In the genomic region with DNA sequence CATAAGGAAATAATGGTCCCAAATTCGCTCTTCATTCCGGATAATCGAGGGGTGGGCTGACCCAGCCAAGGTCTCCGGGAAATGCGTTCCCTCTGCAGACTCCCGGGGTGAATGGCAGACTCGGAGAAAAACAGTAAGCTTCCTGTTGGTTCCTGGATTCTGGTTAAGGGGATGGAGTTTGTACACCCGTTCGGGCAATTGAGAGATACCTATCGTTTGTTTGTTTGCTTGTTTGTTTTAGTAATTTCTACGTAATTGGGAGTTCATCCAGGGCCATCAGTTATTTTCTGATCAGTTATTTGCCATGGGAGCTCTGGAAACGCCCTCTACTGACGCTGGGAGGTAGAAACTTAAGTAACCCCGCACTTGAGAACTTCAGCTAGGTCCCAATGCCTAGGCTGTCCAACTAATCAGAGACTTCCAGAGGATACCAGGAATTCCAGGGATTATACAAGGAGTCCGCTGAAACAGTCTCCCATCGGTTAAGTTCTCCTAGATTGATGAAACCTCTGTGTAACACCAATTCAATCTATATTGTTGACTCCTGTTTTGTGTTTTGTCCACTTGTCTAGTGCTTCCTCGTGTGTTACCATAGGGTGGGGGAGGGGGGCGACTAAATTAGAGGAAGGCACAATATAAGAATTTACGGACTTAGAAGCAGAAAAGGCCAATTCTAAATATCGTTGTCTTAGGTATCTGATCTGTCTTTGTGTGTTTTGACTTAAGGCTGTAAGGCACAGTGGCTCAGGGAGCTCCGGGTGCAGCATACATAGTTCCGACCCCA, we compare ENCODE assay signal across 8 mouse cellular contexts. TPM values are rescaled to one million over a fixed set of nuclear protein-coding genes. Genes with fewer than 3 reads are reported as not detected.
DNase-seq lines count a peak whose midpoint lies in the region; ATAC-seq and TF ChIP-seq lines count a peak whose summit lies in the region.

No protein-coding gene starts in this region.

- TF ChIP-seq CTCF in midbrain, postnatal 0 days (IDR thresholded peaks at IDR 0.05), result peak; percentile 58

- peak overlapping the region; percentile 71 for H3K4me3 ChIP-seq in heart, embryonic 10.5 days
- peak overlapping the region; percentile 66 for H3K4me3 ChIP-seq in kidney, embryonic 14.5 days (ENCODE audit: low read length)
- H3K4me3 ChIP-seq in midbrain, postnatal 0 days (ENCODE audit: low read depth, low read length), result peak overlapping the region; percentile 60

- 19% methylated on average over 22 of the region's 22 CpGs for WGBS in heart, embryonic 10.5 days
- WGBS in kidney, embryonic 14.5 days, result 20% methylated on average over 22 of the region's 22 CpGs
- WGBS in midbrain, postnatal 0 days, result 20% methylated on average over 22 of the region's 22 CpGs

- peak; percentile 34 to 67 for DNase-seq in urinary bladder, adult 18-20 months (ENCODE audit: low spot score in 2 of 2)
- DNase-seq in urinary bladder, postnatal 10 days (ENCODE audit: low spot score), result no peak
- peak; percentile 61 for DNase-seq in embryo, embryonic 9.5 days (ENCODE audit: extremely low spot score)
- DNase-seq in heart, embryonic 10.5 days (ENCODE audit: low spot score), result no peak
- peak; percentile 35 for DNase-seq in liver
- peak; percentile 40 for DNase-seq in midbrain, postnatal 0 days (ENCODE audit: low spot score)
- DNase-seq in spleen, postnatal 36 days (ENCODE audit: low spot score in 2 of 2), result peak; percentile 68 to 73

- H3K36me3 ChIP-seq in heart, embryonic 10.5 days, result peaks cover 4% of the 10 kb centered on the region; the same call in 1 of the 2 replicates
- H3K36me3 ChIP-seq in kidney, embryonic 14.5 days (ENCODE audit: control insufficient read depth, insufficient read depth, low read length), result no peaks in the 10 kb centered on the region
- no peaks in the 10 kb centered on the region for H3K36me3 ChIP-seq in midbrain, postnatal 0 days (ENCODE audit: insufficient read depth, low read length)

- H3K27ac ChIP-seq in heart, embryonic 10.5 days, result peak overlapping the region; percentile 83; the same call in 1 of the 2 replicates
- H3K27ac ChIP-seq in kidney, embryonic 14.5 days (ENCODE audit: low read depth, low read length), result no peak overlapping the region
- H3K27ac ChIP-seq in midbrain, postnatal 0 days (ENCODE audit: low read depth, low read length), result no peak overlapping the region

- peak overlapping the region; percentile 50 for H3K9ac ChIP-seq in kidney, embryonic 14.5 days (ENCODE audit: low read depth, low read length)
- no peak overlapping the region; the same call in 1 of the 2 replicates for H3K9ac ChIP-seq in midbrain, postnatal 0 days (replicated peaks; ENCODE audit: low read length, poor library complexity, severe bottlenecking)

- H3K9me3 ChIP-seq in heart, embryonic 10.5 days, result 0 out of 2 replicates have a peak, but pooled peaks cover 3% of the 10 kb centered on the region
- H3K9me3 ChIP-seq in kidney, embryonic 14.5 days (ENCODE audit: control insufficient read depth, low read length), result no peaks in the 10 kb centered on the region
- no peaks in the 10 kb centered on the region; the same call in 1 of the 2 replicates for H3K9me3 ChIP-seq in midbrain, postnatal 0 days (ENCODE audit: low read length)

- H3K4me1 ChIP-seq in heart, embryonic 10.5 days, result no peaks in the 10 kb centered on the region
- no peaks in the 10 kb centered on the region for H3K4me1 ChIP-seq in kidney, embryonic 14.5 days (ENCODE audit: control insufficient read depth, insufficient read depth, low read length)
- no peaks in the 10 kb centered on the region for H3K4me1 ChIP-seq in midbrain, postnatal 0 days (ENCODE audit: insufficient read depth, low read length)

- no peaks in the 10 kb centered on the region for H3K27me3 ChIP-seq in heart, embryonic 10.5 days (ENCODE audit: insufficient read depth, poor library complexity, severe bottlenecking)
- H3K27me3 ChIP-seq in kidney, embryonic 14.5 days (ENCODE audit: control insufficient read depth, insufficient read depth, low read length), result no peaks in the 10 kb centered on the region
- H3K27me3 ChIP-seq in midbrain, postnatal 0 days (ENCODE audit: insufficient read depth, low read length), result no peaks in the 10 kb centered on the region

- peak overlapping the region; percentile 73 for H3K4me2 ChIP-seq in kidney, embryonic 14.5 days (replicated peaks; ENCODE audit: low read depth, low read length)
- H3K4me2 ChIP-seq in midbrain, postnatal 0 days (ENCODE audit: low read depth, low read length, poor library complexity, severe bottlenecking), result peak overlapping the region; percentile 82

- ATAC-seq in kidney, embryonic 14.5 days (ENCODE audit: low FRiP score, low TSS enrichment), result peak; percentile 36; the same call in 1 of the 2 replicates
- peak; percentile 15; the same call in 1 of the 2 replicates for ATAC-seq in midbrain, postnatal 0 days (ENCODE audit: low FRiP score)

RNA-seq across cellular contexts. Expression of gene AW146154, which starts 0.7 kb away (rescaled TPM):
- 7.5 and 8.2 TPM in 2 replicates for polyA plus RNA-seq in heart, embryonic 10.5 days (2016; fragmentation: Nextera tagmentation; extraction: Ambion mirVana)
- 9.2 and 11.5 TPM in 2 replicates for polyA plus RNA-seq in kidney, embryonic 14.5 days (2014; fragmentation: Nextera tagmentation; extraction: Ambion mirVana)
- 4.6 and 4.7 TPM in 2 replicates for total RNA-seq in midbrain, postnatal 0 days (2014; rRNA removed)
- polyA plus RNA-seq in midbrain, postnatal 0 days (2015; fragmentation: Nextera tagmentation; extraction: Ambion mirVana), result 3.7 and 4.4 TPM in 2 replicates

RNA-seq across cellular contexts. Expression of gene Gm20449, which starts 1.1 kb away (rescaled TPM):
- polyA plus RNA-seq in heart, embryonic 10.5 days (2016; fragmentation: Nextera tagmentation; extraction: Ambion mirVana), result 0.06 TPM in 1 of 2 replicates, not detected in the other
- polyA plus RNA-seq in kidney, embryonic 14.5 days (2014; fragmentation: Nextera tagmentation; extraction: Ambion mirVana), result 0.13 TPM in 1 of 2 replicates, not detected in the other
- total RNA-seq in midbrain, postnatal 0 days (2014; rRNA removed), result 0.05 and 0.14 TPM in 2 replicates
- polyA plus RNA-seq in midbrain, postnatal 0 days (2015; fragmentation: Nextera tagmentation; extraction: Ambion mirVana), result 0.06 and 0.07 TPM in 2 replicates

RNA-seq across cellular contexts. Expression of gene Vmn2r57, which starts 51.8 kb away (rescaled TPM):
- 0.17 and 0.20 TPM in 2 replicates for polyA plus RNA-seq in heart, embryonic 10.5 days (2016; fragmentation: Nextera tagmentation; extraction: Ambion mirVana)
- 0.24 and 0.38 TPM in 2 replicates for polyA plus RNA-seq in kidney, embryonic 14.5 days (2014; fragmentation: Nextera tagmentation; extraction: Ambion mirVana)
- total RNA-seq in midbrain, postnatal 0 days (2014; rRNA removed), result 0.19 and 0.38 TPM in 2 replicates
- polyA plus RNA-seq in midbrain, postnatal 0 days (2015; fragmentation: Nextera tagmentation; extraction: Ambion mirVana), result 0.48 and 0.64 TPM in 2 replicates

Comparison
In these comparisons a context has a peak if more than half of its experiments do, and no peak if none do; other contexts are left out.
1. DNase-seq: peak in urinary bladder, adult 18-20 months (2 of 2), embryo, embryonic 9.5 days (single experiment), liver (single experiment), midbrain, postnatal 0 days (single experiment) and spleen, postnatal 36 days (2 of 2); none in urinary bladder, postnatal 10 days (single experiment) and heart, embryonic 10.5 days (single experiment).
2. Peak in every context shown above with its lines, with median percentiles within 50 percentile points of each other: H3K4me3 ChIP-seq.